Mouse (Mus musculus) heart, adult 8-10 months (tissue): ENCODE measurements around the gene Olfr1214. TPM values are rescaled to one million over a fixed set of nuclear protein-coding genes. Genes with fewer than 3 reads are reported as not detected.
"Not testable (repeated sequence)": the region's sequence is repeated elsewhere in the genome, so short reads cannot be mapped to it uniquely, and the experiment has no call there.

Source experiments
- DNase-seq: peaks from one replicate; pipeline ENCODE4 v3.0.0; 2022; ENCODE audit warnings: low spot score
- total RNA-seq, 4 experiments: library from RNA; stranded (reverse); gene quantifications; 2 replicates each; pipeline ENCODE4 v1.2.4; 2022

Olfr1214 gene
- not detected for total RNA-seq

DNA sequence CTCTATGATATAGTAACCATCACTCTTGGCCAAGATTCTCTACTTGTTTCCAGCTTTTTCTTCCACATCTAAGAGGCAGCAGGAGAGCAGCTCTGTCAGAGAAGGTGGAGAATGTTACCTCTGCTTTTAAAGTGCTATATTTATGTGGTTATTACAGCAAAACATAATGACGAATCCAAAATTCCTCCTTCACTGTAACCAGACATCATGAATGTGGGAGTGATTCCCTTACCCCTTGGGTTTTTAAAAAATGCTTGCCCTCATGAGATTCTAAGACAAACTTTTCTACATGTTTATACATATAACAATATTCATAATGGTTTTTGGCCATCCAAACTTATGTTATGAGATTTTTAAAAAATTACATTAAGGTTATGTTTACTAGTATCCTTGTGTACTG lies at the start of gene Olfr1214:
Gene Olfr1214 (minus strand): TSS at position 101 of the 400 bp plus-strand sequence.
- no peak for DNase-seq

DNA sequence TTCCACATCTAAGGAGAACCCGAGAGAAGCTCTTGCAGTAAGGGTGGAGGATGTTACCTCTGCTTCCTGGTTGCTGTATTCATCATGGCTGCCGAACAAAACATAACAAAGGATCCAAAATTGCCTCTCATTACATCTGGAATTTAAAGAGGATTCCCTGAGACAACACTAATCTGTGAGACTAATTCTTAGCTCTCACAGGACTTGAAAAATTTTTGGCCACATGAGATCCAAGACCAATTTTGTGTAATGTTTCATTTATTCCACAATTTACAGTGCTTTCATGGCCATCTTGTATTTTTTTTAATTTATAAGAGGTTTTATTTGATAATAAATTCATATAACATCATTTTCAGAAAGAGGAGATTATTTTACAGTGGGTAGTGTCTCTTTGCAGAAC lies 39.5 kb upstream of the Olfr1214 start, which contains the start of gene Olfr1217:
Gene Olfr1217 (minus strand): TSS at position 101 of the 400 bp plus-strand sequence.
- DNase-seq: no peak

DNA sequence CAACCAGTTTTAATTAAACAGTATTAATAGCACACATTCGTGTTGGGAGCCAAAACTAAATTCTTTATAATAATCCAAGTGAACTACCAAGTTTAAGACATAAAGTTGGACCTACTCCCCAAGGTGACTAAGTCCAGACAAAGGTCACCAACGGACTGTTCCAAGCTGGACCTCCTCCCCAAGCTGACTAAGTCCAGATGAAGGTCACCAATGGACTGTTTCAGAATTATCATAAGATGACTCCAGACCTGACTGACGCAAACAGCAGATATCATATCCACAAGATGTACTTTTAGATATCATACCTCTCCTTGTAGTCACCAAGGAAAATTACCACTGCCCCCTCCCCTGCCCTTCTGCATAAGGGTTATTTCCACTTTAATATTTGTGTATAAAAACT lies 29.0 kb upstream of the Olfr1214 start:
- DNase-seq: not testable (repeated sequence)

DNA sequence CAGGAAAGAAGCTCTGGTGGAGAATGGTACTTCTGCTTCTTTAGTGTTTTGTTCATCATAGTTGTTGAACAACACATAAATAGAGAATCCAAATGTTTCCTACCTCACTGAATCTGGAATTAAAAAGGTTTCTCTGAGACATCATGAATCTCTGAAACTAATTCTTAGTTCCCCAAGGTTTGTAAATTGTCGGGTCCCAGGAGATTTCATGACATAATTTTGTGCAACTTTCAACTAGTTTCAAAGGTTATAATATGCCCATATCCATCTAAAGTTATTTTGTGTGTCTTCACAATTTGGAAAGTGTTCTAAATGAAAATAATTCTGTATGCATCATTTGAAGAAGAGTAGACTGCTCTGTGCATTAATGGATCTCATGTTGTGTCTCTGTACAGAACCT lies 25.8 kb upstream of the Olfr1214 start, which contains the start of gene Olfr1216:
Gene Olfr1216 (minus strand): TSS at position 101 of the 400 bp plus-strand sequence.
- no peak for DNase-seq

DNA sequence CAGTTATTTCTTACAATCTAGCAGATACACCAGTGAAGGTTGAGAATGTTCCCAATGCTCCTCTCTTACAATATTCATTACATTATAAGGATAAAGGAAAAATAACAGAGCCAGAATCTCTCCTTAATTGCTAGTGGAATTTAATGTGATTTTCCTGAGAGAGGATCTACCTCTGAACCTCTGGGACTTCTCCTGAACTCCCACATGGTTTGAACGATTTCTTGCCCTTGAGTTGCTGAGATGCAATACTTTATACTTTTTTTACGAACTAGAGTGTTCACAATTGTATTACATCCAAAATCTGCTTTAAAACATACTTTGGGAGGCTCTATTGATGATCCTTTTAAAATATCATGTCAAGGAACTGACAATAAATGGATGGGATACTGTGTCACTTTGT lies 14.4 kb upstream of the Olfr1214 start, which contains the start of gene Olfr1215:
Gene Olfr1215 (minus strand): TSS at position 101 of the 400 bp plus-strand sequence.
- no peak for DNase-seq

DNA sequence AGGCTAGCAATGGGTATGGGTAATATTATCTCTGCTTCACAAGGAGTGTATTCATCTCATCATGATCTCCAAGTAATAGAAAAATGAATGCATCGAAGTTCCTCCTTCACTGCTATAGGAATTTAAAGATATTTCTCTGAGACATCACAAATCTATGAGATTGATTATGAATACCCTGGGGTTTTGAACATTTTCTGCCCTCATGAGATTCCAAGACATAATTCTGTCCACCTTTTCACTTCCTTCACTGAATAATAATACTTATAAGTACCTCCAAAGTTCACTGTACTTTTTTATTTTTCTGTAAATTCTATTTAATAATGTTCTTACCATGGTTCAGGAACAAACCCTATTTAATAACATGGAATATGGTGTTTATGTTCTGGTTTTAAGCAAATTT lies 12.3 kb downstream of the Olfr1214 start, which contains the start of gene Gm13762:
Gene Gm13762 (minus strand): TSS at position 101 of the 400 bp plus-strand sequence.
- no peak for DNase-seq

DNA sequence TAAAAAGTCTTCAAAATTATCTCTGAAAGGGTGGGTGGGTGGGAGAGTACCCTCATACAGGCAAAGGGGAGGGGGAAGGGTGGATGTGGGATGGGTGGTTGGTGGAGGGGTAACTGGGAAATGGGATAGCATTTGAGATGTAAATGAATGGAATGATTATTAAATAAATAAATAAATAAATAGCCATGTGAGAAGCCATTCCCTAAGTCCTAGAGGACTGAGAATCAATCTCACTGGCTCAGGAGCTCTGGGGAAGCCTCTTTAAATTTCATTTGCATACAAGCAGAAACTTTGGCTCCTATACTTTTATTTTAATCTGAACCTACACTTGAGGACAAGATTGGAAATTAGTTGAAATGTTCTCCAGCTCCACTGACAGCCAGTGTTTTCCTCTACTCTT lies 38.8 kb downstream of the Olfr1214 start, which contains the start of gene Olfr1212:
Gene Olfr1212 (plus strand): TSS at position 301 of the 400 bp plus-strand sequence.
- no peak for DNase-seq

DNA sequence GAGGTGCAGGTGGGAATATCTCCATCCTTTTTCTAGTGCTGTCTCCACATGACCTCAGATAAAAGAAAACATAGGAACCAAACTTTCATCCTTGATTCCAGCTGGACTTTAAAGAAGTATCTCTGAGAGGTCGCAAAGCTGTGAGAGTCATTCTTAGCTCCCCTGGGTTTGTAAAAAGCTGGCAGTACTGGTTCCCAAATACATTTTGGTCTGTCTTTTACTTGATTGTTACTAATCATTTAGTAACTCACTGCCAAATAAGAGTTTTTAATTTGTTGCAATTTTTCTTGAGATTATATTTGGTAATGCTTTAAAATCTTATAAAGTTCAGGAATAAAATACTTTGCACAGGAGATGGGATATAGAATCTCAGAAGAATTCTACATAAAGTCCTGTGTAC lies 54.4 kb downstream of the Olfr1214 start, which contains the start of gene Olfr1211:
Gene Olfr1211 (minus strand): TSS at position 101 of the 400 bp plus-strand sequence.
- no peak for DNase-seq

Other genes with a start within 250 kb of the Olfr1214 start
- not detected for gene Olfr1198, start 241.3 kb downstream of the Olfr1214 start, total RNA-seq
- not detected for gene Olfr1199, start 232.2 kb downstream of the Olfr1214 start, total RNA-seq
- not detected for gene Olfr1200, start 222.2 kb downstream of the Olfr1214 start, total RNA-seq
- gene Olfr1201, start 199.6 kb downstream of the Olfr1214 start, total RNA-seq: not detected
- gene Olfr1202, start 178.2 kb downstream of the Olfr1214 start, total RNA-seq: not detected
- not detected for gene Olfr1205, start 162.9 kb downstream of the Olfr1214 start, total RNA-seq
- gene Olfr1204, start 143.4 kb downstream of the Olfr1214 start, total RNA-seq: not detected
- gene Olfr1206, start 129.4 kb downstream of the Olfr1214 start, total RNA-seq: not detected
- not detected for gene Olfr1208, start 90.3 kb downstream of the Olfr1214 start, total RNA-seq
- gene Olfr1209, start 77.5 kb downstream of the Olfr1214 start, total RNA-seq: not detected
- gene Olfr1211, start 54.5 kb downstream of the Olfr1214 start, total RNA-seq: not detected
- not detected for gene Olfr1212, start 38.7 kb downstream of the Olfr1214 start, total RNA-seq
- gene Gm13762, start 12.4 kb downstream of the Olfr1214 start, total RNA-seq: not detected
- gene Olfr1215, start 14.3 kb upstream of the Olfr1214 start, total RNA-seq: not detected
- not detected for gene Olfr1216, start 25.7 kb upstream of the Olfr1214 start, total RNA-seq
- not detected for gene Olfr1217, start 39.4 kb upstream of the Olfr1214 start, total RNA-seq
- not detected for gene Olfr1218, start 68.5 kb upstream of the Olfr1214 start, total RNA-seq
- gene Olfr1219, start 90.9 kb upstream of the Olfr1214 start, total RNA-seq: not detected
- gene Olfr1220, start 114.2 kb upstream of the Olfr1214 start, total RNA-seq: not detected
- not detected for gene Olfr1221, start 124.6 kb upstream of the Olfr1214 start, total RNA-seq
- not detected for gene Olfr1222, start 140.4 kb upstream of the Olfr1214 start, total RNA-seq
- not detected for gene Olfr1223, start 158.9 kb upstream of the Olfr1214 start, total RNA-seq
- gene Olfr1224-ps1, start 171.4 kb upstream of the Olfr1214 start, total RNA-seq: not detected
- gene Olfr1225, start 182.0 kb upstream of the Olfr1214 start, total RNA-seq: not detected
- gene Olfr1226, start 207.4 kb upstream of the Olfr1214 start, total RNA-seq: not detected